Mouse (Mus musculus) forebrain, embryonic 12.5 days (tissue): ENCODE measurements around the gene Prickle3. TPM values are rescaled to one million over a fixed set of nuclear protein-coding genes. Genes with fewer than 3 reads are reported as not detected.

Experiments used
- ATAC-seq: fragments of 200-750 bp; cut with Nextera tagmentation; 2 replicates; pipeline ENCODE4 v1.8.0; 2017; ENCODE audit warnings: moderate TSS enrichment; ENCODE audit not compliant: low FRiP score
- H3K27ac ChIP-seq: fragments of 300-500 bp; sonication (generic); 2 replicates; pipeline ENCODE4 v1.5.1; 2016; ENCODE audit warnings: mild to moderate bottlenecking
- H3K27me3 ChIP-seq: fragments of 300-500 bp; sonication (generic); 2 replicates; pipeline ENCODE4 v1.6.1; 2016; ENCODE audit warnings: mild to moderate bottlenecking
- H3K36me3 ChIP-seq: fragments of 300-500 bp; sonication (generic); replicated peaks from 2 replicates; pipeline ENCODE4 v1.6.1; 2016; ENCODE audit warnings: mild to moderate bottlenecking
- H3K4me1 ChIP-seq: fragments of 300-500 bp; sonication (generic); 2 replicates; pipeline ENCODE4 v1.6.1; 2016
- H3K4me2 ChIP-seq: fragments of 300-500 bp; sonication (generic); 2 replicates; pipeline ENCODE4 v1.6.1; 2016; ENCODE audit warnings: mild to moderate bottlenecking, moderate library complexity
- H3K4me3 ChIP-seq: fragments of 300-500 bp; sonication (generic); replicated peaks from 2 replicates; pipeline ENCODE4 v1.5.1; 2016; ENCODE audit warnings: mild to moderate bottlenecking
- H3K9ac ChIP-seq: fragments of 300-500 bp; sonication (generic); 2 replicates; pipeline ENCODE4 v1.6.1; 2016; ENCODE audit warnings: mild to moderate bottlenecking
- H3K9me3 ChIP-seq: fragments of 300-500 bp; sonication (generic); 2 replicates; pipeline ENCODE4 v1.6.1; 2016
- WGBS: fragments of 180-500 bp; shearing (Covaris S2); methylation state at CpG from one replicate; pipeline ENCODE4 v1.1.7; 2016; 5-methylcytosine and 5-hydroxymethylcytosine counted together
- polyA plus RNA-seq: library from polyadenylated mRNA; unstranded; fragments of >200 nt; fragmentation: Nextera tagmentation; extraction: Ambion mirVana; gene quantifications from 2 replicates; pipeline ENCODE4 v1.2.1, GENCODE M21; 2016

Prickle3 gene
- polyA plus RNA-seq, 1 experiment from 2014 or later = 2.6 TPM

GRCm38 (mm10) chrX:7658031-7658784, 1.1 kb downstream of the Prickle3 start:
- Histone ChIP-seq H3K27me3 (no peaks in the 10 kb centered on the region), H3K4me1 (peaks cover 6% of the 10 kb centered on the region), H3K9ac (no peak overlapping the region), H3K9me3 (no peaks in the 10 kb centered on the region), H3K27ac (no peak overlapping the region), H3K36me3 (no peaks in the 10 kb centered on the region), H3K4me2 (peak overlapping the region; percentile 49), H3K4me3 (no peak overlapping the region)
- ATAC-seq = peak; percentile 27; the same call in 1 of the 2 replicates
- WGBS = 24% methylated on average over 12 of the region's 15 CpGs

GRCm38 (mm10) chrX:7658785-7659589, 1.9 kb downstream of the Prickle3 start:
- peaks cover 6% of the 10 kb centered on the region for H3K4me1 ChIP-seq
- 58% methylated on average over 11 of the region's 11 CpGs for WGBS
- no peaks in the 10 kb centered on the region for H3K9me3 ChIP-seq
- no peaks in the 10 kb centered on the region for H3K36me3 ChIP-seq
- no peak for ATAC-seq
- no peak overlapping the region for H3K9ac ChIP-seq
- H3K4me2 ChIP-seq = peak overlapping the region; percentile 49; the same call in 1 of the 2 replicates
- no peak overlapping the region for H3K27ac ChIP-seq
- no peak overlapping the region for H3K4me3 ChIP-seq
- H3K27me3 ChIP-seq = no peaks in the 10 kb centered on the region

DNA sequence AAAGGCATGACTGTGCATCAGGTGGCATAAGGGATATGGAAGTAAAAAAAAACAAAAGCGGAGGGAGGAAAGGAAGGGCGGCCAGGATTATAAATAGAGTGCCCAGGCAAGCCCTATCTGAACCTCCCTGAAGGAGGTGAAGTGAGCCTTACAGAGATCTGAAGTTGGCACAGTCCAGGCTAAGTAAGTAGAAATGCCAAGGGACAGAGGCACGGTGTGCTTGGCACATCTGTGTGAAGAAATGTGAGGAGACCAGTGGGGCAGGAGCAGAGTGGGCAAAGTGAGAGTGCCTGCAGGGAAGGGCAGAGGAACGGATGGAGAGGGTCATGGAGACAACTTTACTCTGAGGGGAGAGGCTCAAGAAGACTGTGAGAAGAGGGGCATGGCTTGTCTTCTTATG, 4.0 kb downstream of the Prickle3 start:
- Histone ChIP-seq H3K4me3 (no peak overlapping the region), H3K27ac (no peak overlapping the region), H3K36me3 (no peaks in the 10 kb centered on the region), H3K4me1 (peaks cover 6% of the 10 kb centered on the region), H3K27me3 (no peaks in the 10 kb centered on the region), H3K9ac (no peak overlapping the region), H3K4me2 (no peak overlapping the region), H3K9me3 (no peaks in the 10 kb centered on the region)
- no peak for ATAC-seq
- 81% methylated on average over 4 of the region's 4 CpGs for WGBS

GRCm38 (mm10) chrX:7662936-7663335, 5.9 kb downstream of the Prickle3 start:
- no peak overlapping the region for H3K4me2 ChIP-seq
- H3K36me3 ChIP-seq = peaks cover 6% of the 10 kb centered on the region
- no peaks in the 10 kb centered on the region for H3K27me3 ChIP-seq
- no peaks in the 10 kb centered on the region for H3K9me3 ChIP-seq
- H3K4me1 ChIP-seq = peaks cover 6% of the 10 kb centered on the region
- 76% methylated on average over 3 of the region's 3 CpGs for WGBS
- H3K9ac ChIP-seq = no peak overlapping the region
- no peak for ATAC-seq
- no peak overlapping the region for H3K4me3 ChIP-seq
- H3K27ac ChIP-seq = no peak overlapping the region

GRCm38 (mm10) chrX:7664791-7665190, 7.7 kb downstream of the Prickle3 start:
- no peaks in the 10 kb centered on the region for H3K9me3 ChIP-seq
- 89% methylated on average over 11 of the region's 11 CpGs for WGBS
- no peak for ATAC-seq
- no peak overlapping the region for H3K4me3 ChIP-seq
- H3K27ac ChIP-seq = no peak overlapping the region
- no peak overlapping the region for H3K9ac ChIP-seq
- peaks cover 6% of the 10 kb centered on the region for H3K36me3 ChIP-seq
- H3K27me3 ChIP-seq = no peaks in the 10 kb centered on the region
- no peak overlapping the region for H3K4me2 ChIP-seq
- H3K4me1 ChIP-seq = no peaks in the 10 kb centered on the region

- peaks cover 6% of the 10 kb centered on the region for H3K36me3 ChIP-seq
- ATAC-seq = no peak
- no peak overlapping the region for H3K4me2 ChIP-seq
- no peak overlapping the region for H3K27ac ChIP-seq
- H3K4me3 ChIP-seq = no peak overlapping the region
- no peaks in the 10 kb centered on the region for H3K27me3 ChIP-seq
- H3K4me1 ChIP-seq = no peaks in the 10 kb centered on the region
- 75% methylated on average over 21 of the region's 21 CpGs for WGBS
- H3K9ac ChIP-seq = no peak overlapping the region
- H3K9me3 ChIP-seq = no peaks in the 10 kb centered on the region
Observed at GRCm38 (mm10) chrX:7665739-7666502, 8.9 kb downstream of the Prickle3 start.

GRCm38 (mm10) chrX:7670390-7670881, 13.4 kb downstream of the Prickle3 start:
- Histone ChIP-seq H3K4me2 (peak overlapping the region; percentile 54), H3K9ac (peak overlapping the region; percentile 60), H3K4me3 (peak overlapping the region; percentile 43), H3K4me1 (no peaks in the 10 kb centered on the region), H3K27ac (peak overlapping the region; percentile 56; the same call in 1 of the 2 replicates), H3K36me3 (peaks cover 6% of the 10 kb centered on the region), H3K9me3 (no peaks in the 10 kb centered on the region), H3K27me3 (no peaks in the 10 kb centered on the region)
- peak; percentile 87 for ATAC-seq
- 21% methylated on average over 18 of the region's 19 CpGs for WGBS

- Histone ChIP-seq H3K27ac (peak within 1 kb of the TSS; percentile 56; the same call in 1 of the 2 replicates), H3K4me2 (peak within 1 kb of the TSS; percentile 54), H3K36me3 (peaks cover 6% of the 10 kb centered on the region), H3K4me1 (no peaks in the 10 kb centered on the region), H3K9me3 (0 out of 2 replicates have a peak, but pooled peaks cover 2% of the 10 kb centered on the region), H3K4me3 (peak within 1 kb of the TSS; percentile 43), H3K27me3 (no peaks in the 10 kb centered on the region), H3K9ac (peak within 1 kb of the TSS; percentile 60)
- peak; percentile 74 for ATAC-seq
- 19% methylated on average over 34 of the region's 36 CpGs for WGBS
Observed at GRCm38 (mm10) chrX:7670921-7671623, 14.0 kb downstream of the Prickle3 start, which contains the start of gene Plp2. Gene Plp2 (minus strand): TSS chrX:7671390.

DNA sequence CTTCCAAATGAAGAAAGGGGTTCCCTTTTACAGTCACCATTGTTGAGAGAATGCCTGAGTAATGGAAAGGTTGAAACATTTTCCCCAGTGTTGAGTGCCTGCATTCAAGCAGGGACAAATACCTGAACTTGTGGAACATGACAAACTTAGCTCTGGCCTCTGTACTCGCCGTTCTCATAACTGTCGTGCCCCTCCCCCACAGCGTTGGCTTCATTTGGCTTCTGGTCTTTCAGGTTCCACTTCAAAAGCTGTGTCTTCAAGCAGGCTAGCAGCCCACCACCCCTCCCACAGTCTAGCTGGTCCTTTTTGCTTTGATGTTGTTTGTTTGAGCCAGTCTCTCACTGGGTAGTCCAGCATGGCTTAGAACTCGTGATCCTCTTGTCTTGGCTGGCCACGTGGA, 15.7 kb downstream of the Prickle3 start:
- Histone ChIP-seq H3K4me1 (no peaks in the 10 kb centered on the region), H3K27ac (no peak overlapping the region), H3K9me3 (0 out of 2 replicates have a peak, but pooled peaks cover 2% of the 10 kb centered on the region), H3K4me3 (no peak overlapping the region), H3K27me3 (no peaks in the 10 kb centered on the region), H3K36me3 (no peaks in the 10 kb centered on the region), H3K9ac (no peak overlapping the region), H3K4me2 (no peak overlapping the region)
- WGBS = 65% methylated on average over 6 of the region's 6 CpGs
- no peak for ATAC-seq

- no peak for ATAC-seq
- Histone ChIP-seq H3K9me3 (0 out of 2 replicates have a peak, but pooled peaks cover 2% of the 10 kb centered on the region), H3K36me3 (no peaks in the 10 kb centered on the region), H3K9ac (no peak overlapping the region), H3K4me3 (no peak overlapping the region), H3K27me3 (no peaks in the 10 kb centered on the region), H3K4me1 (no peaks in the 10 kb centered on the region), H3K4me2 (no peak overlapping the region), H3K27ac (no peak overlapping the region)
- WGBS = 37% methylated on average over 12 of the region's 12 CpGs
Observed at GRCm38 (mm10) chrX:7673578-7674281, 16.7 kb downstream of the Prickle3 start.
